Mouse (Mus musculus): ENCODE measurements around the gene Mical1. TPM values are rescaled to one million over a fixed set of nuclear protein-coding genes. Genes with fewer than 3 reads are reported as not detected.

Mical1 gene
- 25.5 and 31.6 TPM in 2 replicates for total RNA-seq (2017)

- ATAC-seq (replicated peaks; ENCODE audit: low read depth, poor library complexity, severe bottlenecking), result peak; percentile 29
Measured at GRCm38 (mm10) chr10:41476171-41477017, at the start of gene Mical1. Gene Mical1, plus strand, starts transcription at chr10:41476314.

GRCm38 (mm10) chr10:41426368-41426767 is 49.7 kb upstream of the Mical1 start:
- no peak for ATAC-seq (replicated peaks; ENCODE audit: low read depth, poor library complexity, severe bottlenecking)

- ATAC-seq (replicated peaks; ENCODE audit: low read depth, poor library complexity, severe bottlenecking), result no peak
Measured at GRCm38 (mm10) chr10:41434624-41435023, 41.5 kb upstream of the Mical1 start.

GRCm38 (mm10) chr10:41435141-41435540 is 41.0 kb upstream of the Mical1 start:
- ATAC-seq (replicated peaks; ENCODE audit: low read depth, poor library complexity, severe bottlenecking), result no peak

GRCm38 (mm10) chr10:41448216-41448615 is 27.9 kb upstream of the Mical1 start:
- no peak for ATAC-seq (replicated peaks; ENCODE audit: low read depth, poor library complexity, severe bottlenecking)

- peak; percentile 22; the same call in 1 of the 2 replicates for ATAC-seq (replicated peaks; ENCODE audit: low read depth, poor library complexity, severe bottlenecking)
Measured at GRCm38 (mm10) chr10:41449684-41450083, 26.4 kb upstream of the Mical1 start.

- ATAC-seq (replicated peaks; ENCODE audit: low read depth, poor library complexity, severe bottlenecking), result peak; percentile 98
Measured at GRCm38 (mm10) chr10:41450137-41450670, 25.9 kb upstream of the Mical1 start, which contains the start of gene Zbtb24. Gene Zbtb24, plus strand, starts transcription at chr10:41450383.

- no peak for ATAC-seq (replicated peaks; ENCODE audit: low read depth, poor library complexity, severe bottlenecking)
Measured at GRCm38 (mm10) chr10:41450780-41451522, 25.2 kb upstream of the Mical1 start.

GRCm38 (mm10) chr10:41451656-41452055 is 24.5 kb upstream of the Mical1 start:
- no peak for ATAC-seq (replicated peaks; ENCODE audit: low read depth, poor library complexity, severe bottlenecking)

GRCm38 (mm10) chr10:41452791-41453190 is 23.3 kb upstream of the Mical1 start:
- ATAC-seq (replicated peaks; ENCODE audit: low read depth, poor library complexity, severe bottlenecking), result no peak

- ATAC-seq (replicated peaks; ENCODE audit: low read depth, poor library complexity, severe bottlenecking), result no peak
Measured at GRCm38 (mm10) chr10:41459990-41460389, 16.1 kb upstream of the Mical1 start.

GRCm38 (mm10) chr10:41460501-41460900 is 15.6 kb upstream of the Mical1 start:
- ATAC-seq (replicated peaks; ENCODE audit: low read depth, poor library complexity, severe bottlenecking), result no peak

- ATAC-seq (replicated peaks; ENCODE audit: low read depth, poor library complexity, severe bottlenecking), result no peak
Measured at GRCm38 (mm10) chr10:41461057-41461722, 14.9 kb upstream of the Mical1 start.

GRCm38 (mm10) chr10:41464401-41464955 is 11.6 kb upstream of the Mical1 start:
- ATAC-seq (replicated peaks; ENCODE audit: low read depth, poor library complexity, severe bottlenecking), result no peak

- no peak for ATAC-seq (replicated peaks; ENCODE audit: low read depth, poor library complexity, severe bottlenecking)
Measured at GRCm38 (mm10) chr10:41467325-41467724, 8.8 kb upstream of the Mical1 start.

- ATAC-seq (replicated peaks; ENCODE audit: low read depth, poor library complexity, severe bottlenecking), result no peak
Measured at GRCm38 (mm10) chr10:41470693-41471092, 5.4 kb upstream of the Mical1 start.

- ATAC-seq (replicated peaks; ENCODE audit: low read depth, poor library complexity, severe bottlenecking), result no peak
Measured at GRCm38 (mm10) chr10:41472534-41472933, 3.6 kb upstream of the Mical1 start.

GRCm38 (mm10) chr10:41472962-41473481 is 3.1 kb upstream of the Mical1 start:
- ATAC-seq (replicated peaks; ENCODE audit: low read depth, poor library complexity, severe bottlenecking), result no peak

- peak; percentile 51 for ATAC-seq (replicated peaks; ENCODE audit: low read depth, poor library complexity, severe bottlenecking)
Measured at GRCm38 (mm10) chr10:41473782-41474468, 2.2 kb upstream of the Mical1 start.
